Comparison of ENCODE assay signal across 29 mouse cellular contexts in the genomic region with DNA sequence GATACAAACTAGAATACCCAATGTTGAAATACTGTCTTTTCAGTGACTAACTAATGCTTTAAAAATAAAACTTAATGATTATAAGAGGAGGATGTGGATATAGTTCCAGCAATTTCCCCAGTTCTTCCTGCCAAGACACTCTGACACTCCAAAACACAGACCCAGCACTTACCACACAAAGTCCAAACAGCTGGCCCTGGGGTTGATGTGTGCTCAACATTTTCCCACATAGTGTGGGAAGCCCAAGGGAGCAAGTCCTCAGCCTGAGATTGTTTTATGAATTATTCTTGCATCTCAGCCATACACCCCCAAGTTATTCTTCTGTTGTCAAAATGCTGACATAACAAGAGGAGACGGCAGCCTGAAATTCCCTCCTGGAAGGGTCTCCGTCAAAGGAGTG.
DNase-seq lines count a peak whose midpoint lies in the region; ATAC-seq lines count a peak whose summit lies in the region.
"Had no signal": no experiment of that assay in that cellular context is flagged by ENCODE, and none has a peak within 500 bp of the region (broad histone marks: within the 10 kb centered on the region; RNA-seq: fewer than 3 reads in every experiment).

No protein-coding gene starts in this region.

- DNase-seq in embryonic facial prominence, embryonic 14.5 days (ENCODE audit: low spot score) = peak; percentile 49
- no peak for DNase-seq in embryonic facial prominence, embryonic 10.5 days (ENCODE audit: low spot score)
- peak; percentile 20 to 27 for DNase-seq in heart, adult 18-20 months
- DNase-seq in heart, postnatal 25 days (ENCODE audit: low spot score) = no peak
- peak; percentile 12 for DNase-seq in kidney, postnatal 10 days
- no peak for DNase-seq in kidney, postnatal 36 days
- peak; percentile 51 for DNase-seq in adipocyte (ENCODE audit: low spot score)
- no peak for DNase-seq in Muller cell, postnatal 12 days (ENCODE audit: inconsistent ontology term)
- DNase-seq: adrenal gland, postnatal 10 days; cerebellum, adult 11 months; cerebellum, adult 9-10 months; cerebellum, postnatal 36 days; kidney, adult 2 months; layer of hippocampus, adult 9-11 months; liver, embryonic 13.5 days; right cerebral cortex, postnatal 4 days; thymus, adult 2 months; thymus, postnatal 36 days had no signal

- no peaks in the 10 kb centered on the region for H3K9me3 ChIP-seq in embryonic facial prominence, embryonic 14.5 days (ENCODE audit: control insufficient read depth, low read length)
- no peaks in the 10 kb centered on the region for H3K9me3 ChIP-seq in embryonic facial prominence, embryonic 10.5 days
- H3K9me3 ChIP-seq: embryonic facial prominence, embryonic 12.5 days; hindbrain, embryonic 10.5 days; hindbrain, embryonic 15.5 days; limb, embryonic 10.5 days; limb, embryonic 15.5 days; liver, embryonic 13.5 days; lung, embryonic 15.5 days; midbrain, embryonic 13.5 days; neural tube, embryonic 13.5 days had no signal

- ATAC-seq in embryonic facial prominence, embryonic 14.5 days (ENCODE audit: low read depth) = no peak
- ATAC-seq: forebrain, embryonic 16.5 days; midbrain, embryonic 13.5 days had no signal

- intact Hi-C loops in heart, postnatal 25 days (cut with DNase I) = no loop called here

- H3K4me3 ChIP-seq in embryonic facial prominence, embryonic 14.5 days (ENCODE audit: low read depth, low read length) = no peak overlapping the region
- H3K4me3 ChIP-seq in embryonic facial prominence, embryonic 10.5 days = no peak overlapping the region
- H3K4me3 ChIP-seq: embryonic facial prominence, embryonic 12.5 days; hindbrain, embryonic 10.5 days; hindbrain, embryonic 15.5 days; limb, embryonic 10.5 days; limb, embryonic 15.5 days; liver, embryonic 13.5 days; lung, embryonic 15.5 days; midbrain, embryonic 13.5 days; neural tube, embryonic 13.5 days had no signal

- H3K27ac ChIP-seq in embryonic facial prominence, embryonic 14.5 days (replicated peaks; ENCODE audit: low read depth, low read length) = no peak overlapping the region
- no peak overlapping the region for H3K27ac ChIP-seq in embryonic facial prominence, embryonic 10.5 days (replicated peaks)
- H3K27ac ChIP-seq: embryonic facial prominence, embryonic 12.5 days; hindbrain, embryonic 10.5 days; hindbrain, embryonic 15.5 days; limb, embryonic 10.5 days; limb, embryonic 15.5 days; liver, embryonic 13.5 days; lung, embryonic 15.5 days; macrophage; midbrain, embryonic 13.5 days; neural tube, embryonic 13.5 days had no signal

- no peak overlapping the region for H3K4me2 ChIP-seq in embryonic facial prominence, embryonic 14.5 days (ENCODE audit: low read depth, low read length)
- H3K4me2 ChIP-seq: embryonic facial prominence, embryonic 12.5 days; hindbrain, embryonic 15.5 days; limb, embryonic 15.5 days; liver, embryonic 13.5 days; lung, embryonic 15.5 days; midbrain, embryonic 13.5 days; neural tube, embryonic 13.5 days had no signal

- H3K36me3 ChIP-seq in embryonic facial prominence, embryonic 14.5 days (ENCODE audit: control insufficient read depth, insufficient read depth, low read length) = no peaks in the 10 kb centered on the region
- H3K36me3 ChIP-seq in embryonic facial prominence, embryonic 10.5 days (replicated peaks) = no peaks in the 10 kb centered on the region
- H3K36me3 ChIP-seq: embryonic facial prominence, embryonic 12.5 days; hindbrain, embryonic 10.5 days; hindbrain, embryonic 15.5 days; limb, embryonic 10.5 days; limb, embryonic 15.5 days; liver, embryonic 13.5 days; lung, embryonic 15.5 days; midbrain, embryonic 13.5 days; neural tube, embryonic 13.5 days had no signal

- no peak overlapping the region for H3K9ac ChIP-seq in embryonic facial prominence, embryonic 14.5 days (ENCODE audit: low read depth, low read length)
- H3K9ac ChIP-seq: embryonic facial prominence, embryonic 12.5 days; hindbrain, embryonic 15.5 days; limb, embryonic 15.5 days; liver, embryonic 13.5 days; lung, embryonic 15.5 days; midbrain, embryonic 13.5 days; neural tube, embryonic 13.5 days had no signal

- no peaks in the 10 kb centered on the region for H3K27me3 ChIP-seq in embryonic facial prominence, embryonic 14.5 days (replicated peaks; ENCODE audit: control insufficient read depth, insufficient read depth, low read length)
- H3K27me3 ChIP-seq in embryonic facial prominence, embryonic 10.5 days (replicated peaks; ENCODE audit: low read depth, poor library complexity, severe bottlenecking) = no peaks in the 10 kb centered on the region
- H3K27me3 ChIP-seq: CH12.LX; embryonic facial prominence, embryonic 12.5 days; hindbrain, embryonic 15.5 days; limb, embryonic 15.5 days; liver, embryonic 13.5 days; lung, embryonic 15.5 days; midbrain, embryonic 13.5 days; neural tube, embryonic 13.5 days had no signal

- 61% methylated on average over 2 of the region's 2 CpGs for WGBS in embryonic facial prominence, embryonic 14.5 days
- WGBS in embryonic facial prominence, embryonic 10.5 days = 90% methylated on average over 2 of the region's 2 CpGs

- H3K4me1 ChIP-seq in embryonic facial prominence, embryonic 14.5 days (ENCODE audit: control insufficient read depth, insufficient read depth, low read length) = no peaks in the 10 kb centered on the region
- no peaks in the 10 kb centered on the region for H3K4me1 ChIP-seq in embryonic facial prominence, embryonic 10.5 days
- H3K4me1 ChIP-seq: embryonic facial prominence, embryonic 12.5 days; hindbrain, embryonic 10.5 days; hindbrain, embryonic 15.5 days; limb, embryonic 10.5 days; limb, embryonic 15.5 days; liver, embryonic 13.5 days; lung, embryonic 15.5 days; midbrain, embryonic 13.5 days; neural tube, embryonic 13.5 days had no signal

Comparison
In these comparisons a context has a peak if more than half of its experiments do, and no peak if none do; other contexts are left out.
1. DNase-seq: peak in embryonic facial prominence, embryonic 14.5 days (single experiment), heart, adult 18-20 months (2 of 2), kidney, postnatal 10 days (single experiment) and adipocyte (single experiment); none in embryonic facial prominence, embryonic 10.5 days (single experiment), heart, postnatal 25 days (single experiment), kidney, postnatal 36 days (0 of 2) and Muller cell, postnatal 12 days (single experiment).